Mouse (Mus musculus) mature B cell (primary cell): ENCODE data around the gene Scmh1.

ENCODE experiments used
- in situ Hi-C: fragments of 300-500 bp; cut with MboI; formaldehyde crosslinking; loops from 2 replicates; pipeline ENCODE4 v1.14.3; 2019

Scmh1 gene

DNA sequence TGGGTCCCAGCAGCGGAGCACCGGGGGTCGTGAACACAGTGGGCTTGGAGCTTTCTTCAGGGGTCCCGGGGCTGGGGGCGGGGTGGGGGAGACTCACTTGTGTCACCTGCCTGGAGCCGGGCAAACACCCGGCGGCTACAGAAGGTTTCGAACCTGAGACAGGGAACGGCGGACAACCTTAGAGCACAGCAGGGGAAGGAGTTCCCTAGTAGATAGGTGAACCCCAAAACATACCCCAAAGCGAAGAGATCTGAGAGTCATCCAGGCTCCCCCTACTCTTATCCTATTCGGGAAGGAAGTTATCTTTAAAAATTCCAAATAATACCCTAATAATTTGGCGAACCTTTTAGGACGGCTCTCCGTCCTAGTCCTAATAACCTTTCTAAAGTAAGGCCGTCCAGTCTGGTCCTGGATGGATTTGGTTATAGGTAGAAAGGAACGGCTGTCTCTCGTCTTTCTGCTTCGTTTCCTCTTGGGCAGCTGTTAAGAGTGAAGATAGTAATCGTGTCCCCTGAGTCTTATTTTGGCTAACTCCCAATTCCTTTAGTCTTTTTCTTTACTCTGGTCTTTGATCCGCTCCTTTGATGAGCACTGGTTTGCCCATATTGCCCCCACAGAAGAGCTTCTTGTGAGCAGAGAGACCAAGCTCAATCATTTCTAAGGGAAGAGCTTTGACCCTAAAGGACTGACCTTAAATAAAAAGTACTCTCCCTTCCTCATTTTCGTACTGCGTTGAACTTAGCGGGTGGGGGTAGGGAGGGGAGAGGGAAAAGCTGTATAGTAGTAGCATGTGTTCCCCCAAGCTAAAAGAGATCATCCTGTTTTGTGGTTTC lies 941 bp downstream of the Scmh1 start:
- in situ Hi-C loops, result no loop called here

DNA sequence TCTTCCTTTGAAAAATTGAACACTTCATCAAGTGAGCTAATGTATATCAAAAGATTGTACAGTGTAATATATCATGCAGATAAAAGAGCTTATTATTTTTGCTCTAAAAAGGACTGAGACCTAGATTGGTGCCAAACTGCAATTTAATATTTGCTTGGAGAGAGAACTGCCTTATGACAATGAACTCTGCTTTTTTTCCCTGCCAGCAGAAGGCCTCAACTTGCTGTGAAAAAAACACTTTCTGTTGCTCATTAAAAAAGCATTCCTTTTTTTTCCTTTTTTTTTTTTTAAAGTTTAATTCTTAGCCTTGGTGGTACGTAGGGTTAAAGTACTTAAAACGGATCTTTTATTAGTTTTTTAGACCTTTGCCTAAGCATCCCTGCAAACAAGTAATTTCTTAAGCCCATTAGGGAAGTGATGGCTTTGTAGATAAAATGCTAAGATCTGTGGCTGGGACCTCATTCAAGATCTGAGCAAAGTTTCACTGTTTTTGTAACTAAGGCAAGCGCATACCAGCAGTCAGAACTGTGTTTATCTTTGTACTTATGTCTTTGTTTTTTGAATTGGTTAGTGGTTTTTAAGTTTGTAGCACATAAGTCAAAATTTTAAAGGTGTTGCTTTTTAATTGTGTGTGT lies 1.7 kb downstream of the Scmh1 start:
- in situ Hi-C loops, result no loop called here

DNA sequence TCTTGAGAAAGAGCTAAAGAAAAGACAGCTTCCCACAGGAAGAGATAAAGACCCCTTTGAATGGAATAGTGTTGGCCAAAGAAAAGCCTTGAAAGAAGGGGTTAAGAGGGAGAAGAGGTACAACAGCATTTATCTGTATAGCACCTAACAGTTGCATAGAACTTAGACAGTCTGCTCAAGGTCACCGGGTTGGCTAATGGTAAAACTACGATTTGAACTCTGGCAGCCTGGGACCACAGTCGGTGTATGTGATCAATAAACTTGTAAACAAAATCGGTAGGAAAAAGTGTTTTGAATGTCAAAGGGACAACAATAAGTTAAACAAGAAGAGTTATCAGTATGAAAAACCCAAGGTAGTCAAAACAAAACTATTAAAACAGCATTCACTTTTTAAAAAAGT lies 13.0 kb downstream of the Scmh1 start:
- in situ Hi-C loops, result no loop called here

DNA sequence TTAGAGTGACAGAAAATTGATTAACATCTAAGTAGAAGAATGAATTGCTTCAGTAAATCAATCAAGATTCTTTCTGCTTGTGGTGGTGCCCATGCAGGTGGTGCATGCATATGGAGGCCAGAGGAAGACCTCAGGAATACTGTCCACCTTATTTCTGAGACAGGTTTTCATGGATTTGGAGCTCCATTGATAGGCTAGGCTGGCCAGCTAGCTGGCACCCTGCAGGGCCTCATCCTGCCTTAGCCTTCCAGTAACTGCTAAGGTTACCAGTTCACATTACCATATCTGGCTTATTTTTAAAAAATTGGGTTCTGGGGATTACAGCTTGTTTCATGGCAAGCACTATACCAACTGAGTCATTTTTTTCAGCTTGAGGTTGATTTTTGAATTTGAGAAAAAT lies 15.1 kb downstream of the Scmh1 start:
- in situ Hi-C loops, result no loop called here

- in situ Hi-C loops, result no loop called here
These were observed 15.6 kb downstream of the Scmh1 start for GRCm38 (mm10) chr4:120420685-120421084.

DNA sequence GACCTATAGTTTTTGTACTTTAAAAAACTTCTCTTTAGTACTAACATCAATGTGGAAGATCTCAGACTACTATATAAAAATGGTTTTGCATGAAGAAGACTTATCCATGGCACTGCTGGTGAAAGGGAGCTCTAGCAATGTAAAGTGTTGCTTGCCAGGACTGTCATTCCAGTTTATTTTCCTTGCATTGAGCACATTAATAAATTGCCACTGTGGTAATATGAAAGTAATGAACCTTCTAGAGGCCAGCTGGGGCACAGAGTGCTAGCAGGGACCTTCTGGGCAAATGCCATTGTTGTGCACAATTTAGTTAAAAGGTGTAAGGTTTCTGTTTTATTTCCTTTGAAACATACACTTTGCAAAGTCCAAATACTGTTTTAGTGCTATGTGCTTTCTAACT lies 25.5 kb downstream of the Scmh1 start:
- in situ Hi-C loops, result no loop called here

- in situ Hi-C loops, result no loop called here
These were observed 27.7 kb downstream of the Scmh1 start for GRCm38 (mm10) chr4:120432599-120433373.

- in situ Hi-C loops, result no loop called here
These were observed 56.7 kb downstream of the Scmh1 start for GRCm38 (mm10) chr4:120461741-120462140.

DNA sequence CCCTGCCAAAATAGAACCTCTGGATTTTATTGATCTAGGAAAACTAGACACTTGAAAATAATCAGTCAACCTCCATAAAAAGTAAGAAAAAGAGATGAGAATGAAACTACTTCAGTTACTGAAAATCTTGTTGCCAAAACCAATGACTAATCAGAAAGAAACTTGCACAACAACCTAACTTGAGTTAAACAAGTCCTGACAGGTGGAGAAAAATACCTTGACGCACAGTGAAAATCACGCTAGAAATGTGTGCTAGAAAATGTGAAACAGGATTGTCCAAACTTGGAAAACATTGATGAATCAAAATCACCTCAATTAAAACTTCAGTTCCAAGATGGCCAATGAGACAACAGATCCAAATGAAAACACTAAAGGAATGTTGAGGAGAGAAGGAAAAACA lies 67.9 kb downstream of the Scmh1 start:
- in situ Hi-C loops, result no loop called here

- in situ Hi-C loops, result no loop called here
These were observed 82.6 kb downstream of the Scmh1 start for GRCm38 (mm10) chr4:120487707-120488106.

DNA sequence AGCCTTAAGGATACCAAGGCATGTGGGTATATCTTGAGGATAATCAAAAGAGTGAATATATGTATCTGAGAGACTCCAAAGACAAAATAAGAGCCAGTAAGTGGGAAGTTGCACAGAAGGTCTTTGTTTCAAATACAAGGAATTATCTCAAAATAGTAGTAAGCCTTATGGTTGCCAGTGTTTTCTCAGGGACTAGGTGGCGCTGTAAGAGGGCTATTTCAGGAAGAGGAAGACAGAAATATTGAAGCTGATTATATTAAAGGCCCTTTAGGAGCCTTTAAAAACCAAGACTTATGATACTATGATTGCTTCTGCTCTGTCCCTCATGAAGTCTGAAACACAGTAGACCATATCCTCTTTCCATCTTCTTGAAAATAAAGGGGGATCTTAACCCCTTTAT lies 101.9 kb downstream of the Scmh1 start:
- in situ Hi-C loops, result no loop called here

DNA sequence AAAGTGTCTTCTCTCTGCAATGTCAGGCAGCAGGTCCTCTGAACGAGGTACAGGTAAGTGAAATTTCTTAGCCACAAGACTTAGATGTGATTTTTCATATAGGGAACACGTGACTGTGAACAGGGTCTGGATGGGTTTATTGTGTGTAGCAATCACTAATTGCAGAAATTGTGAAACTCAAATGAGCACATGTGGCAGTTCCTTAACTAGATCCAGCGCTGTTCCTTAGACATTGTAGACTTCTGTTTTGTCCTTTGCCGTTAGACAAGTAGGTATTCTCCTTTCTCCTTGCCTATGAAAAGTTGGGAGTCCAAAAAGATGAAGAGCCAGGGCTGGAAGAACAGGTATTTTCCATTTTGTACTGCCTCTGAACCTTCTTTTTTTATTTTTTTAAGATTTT lies 106.1 kb downstream of the Scmh1 start:
- in situ Hi-C loops, result no loop called here

DNA sequence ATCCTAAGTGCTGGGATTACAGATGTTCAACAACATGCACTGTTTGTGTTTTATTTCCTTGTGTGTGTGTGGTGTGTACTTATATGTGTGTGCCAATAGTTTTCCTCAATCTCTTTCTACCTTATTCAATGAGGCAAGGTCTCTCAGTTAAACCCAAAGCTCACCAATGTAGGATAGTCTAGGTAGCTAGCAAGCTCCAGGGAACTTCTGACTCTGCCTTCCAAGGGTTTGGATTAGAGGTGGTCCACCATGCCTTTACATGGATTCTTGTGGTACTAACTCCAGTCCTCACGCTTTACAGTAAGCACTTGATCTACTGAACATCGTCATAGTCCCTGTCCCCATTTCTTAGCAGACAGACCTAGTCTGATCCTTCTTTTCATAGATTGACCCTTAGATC lies 109.3 kb downstream of the Scmh1 start:
- in situ Hi-C loops, result no loop called here

DNA sequence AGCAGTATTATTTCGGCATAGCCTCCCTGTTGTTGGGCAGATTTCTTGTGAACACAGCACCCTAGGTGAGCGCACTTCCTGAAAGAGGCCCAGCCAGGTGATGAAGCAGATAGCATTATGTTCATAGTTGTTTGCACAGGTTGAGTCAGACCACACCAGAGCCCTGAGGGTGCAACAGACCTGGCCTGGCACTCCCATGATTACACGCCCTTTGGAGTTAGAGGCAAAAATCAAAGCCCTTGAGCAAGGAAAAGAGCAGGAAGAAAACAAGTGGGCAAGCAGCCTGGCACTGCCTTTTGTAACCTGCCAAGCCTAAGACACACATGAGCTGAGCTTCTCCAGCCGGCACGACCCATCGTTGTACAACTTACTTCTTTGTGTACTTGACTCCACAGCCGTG lies 111.4 kb downstream of the Scmh1 start:
- in situ Hi-C loops, result no loop called here

DNA sequence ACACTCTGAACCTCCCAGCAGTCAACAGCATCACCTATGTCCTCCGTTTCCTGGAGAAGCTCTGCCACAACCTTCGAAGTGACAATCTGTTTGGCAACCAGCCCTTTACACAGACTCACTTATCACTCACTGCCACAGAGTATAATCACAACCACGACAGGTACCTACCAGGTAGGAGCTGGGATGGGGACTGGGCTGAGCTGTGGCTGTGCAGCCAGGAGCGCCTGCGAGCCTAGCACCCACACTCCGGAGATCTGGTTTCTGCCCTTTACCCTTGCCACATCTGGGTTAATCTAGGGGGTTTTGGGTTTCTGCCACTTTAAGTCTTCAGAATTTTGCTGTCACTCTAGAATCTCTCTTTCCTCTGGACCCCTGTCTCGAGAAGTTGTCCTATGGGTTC lies 111.8 kb downstream of the Scmh1 start:
- in situ Hi-C loops, result no loop called here

GRCm38 (mm10) chr4:120517335-120517734 lies 112.3 kb downstream of the Scmh1 start:
- in situ Hi-C loops, result no loop called here

DNA sequence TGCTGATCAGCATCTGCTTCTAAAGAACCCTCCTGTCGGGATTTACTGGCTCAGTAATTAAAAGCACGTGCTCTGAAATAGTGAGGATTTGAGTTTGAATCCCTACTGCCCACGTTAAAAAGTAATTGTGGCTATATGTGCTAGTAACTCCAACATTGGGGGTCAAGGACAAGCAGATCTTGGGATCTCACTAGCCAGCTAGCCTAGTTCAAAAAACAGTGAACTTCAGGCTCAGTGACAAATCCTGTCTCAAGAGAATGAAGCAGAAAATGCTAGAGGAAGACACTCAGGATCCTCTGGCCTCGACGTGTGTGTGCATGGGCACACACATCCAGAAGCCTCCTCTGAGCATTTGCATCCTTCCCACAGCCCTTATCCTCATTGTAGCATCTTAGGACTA lies 116.7 kb downstream of the Scmh1 start:
- in situ Hi-C loops, result no loop called here

GRCm38 (mm10) chr4:120522351-120522750 lies 117.3 kb downstream of the Scmh1 start:
- in situ Hi-C loops, result no loop called here

GRCm38 (mm10) chr4:120523092-120523491 lies 118.0 kb downstream of the Scmh1 start:
- in situ Hi-C loops, result no loop called here

- in situ Hi-C loops, result no loop called here
These were observed 123.1 kb downstream of the Scmh1 start for GRCm38 (mm10) chr4:120528171-120528570.

- in situ Hi-C loops, result no loop called here
These were observed 126.9 kb downstream of the Scmh1 start, which contains the start of gene Slfnl1 for GRCm38 (mm10) chr4:120531986-120532385. TSS of gene Slfnl1 (plus strand) at chr4:120532231.

GRCm38 (mm10) chr4:120538664-120539063 lies 133.6 kb downstream of the Scmh1 start:
- in situ Hi-C loops, result no loop called here

GRCm38 (mm10) chr4:120544896-120545295 lies 139.8 kb downstream of the Scmh1 start:
- in situ Hi-C loops, result no loop called here
